Mouse (Mus musculus) kidney, postnatal 4 days (tissue): ENCODE measurements around the gene Gab2.

Experiments
- DNase-seq, 2 experiments: peaks; one replicate each; pipeline ENCODE4 v3.0.0; 2021; ENCODE audit warnings: mixed read lengths in 2 of 2

The Gab2 gene

DNA sequence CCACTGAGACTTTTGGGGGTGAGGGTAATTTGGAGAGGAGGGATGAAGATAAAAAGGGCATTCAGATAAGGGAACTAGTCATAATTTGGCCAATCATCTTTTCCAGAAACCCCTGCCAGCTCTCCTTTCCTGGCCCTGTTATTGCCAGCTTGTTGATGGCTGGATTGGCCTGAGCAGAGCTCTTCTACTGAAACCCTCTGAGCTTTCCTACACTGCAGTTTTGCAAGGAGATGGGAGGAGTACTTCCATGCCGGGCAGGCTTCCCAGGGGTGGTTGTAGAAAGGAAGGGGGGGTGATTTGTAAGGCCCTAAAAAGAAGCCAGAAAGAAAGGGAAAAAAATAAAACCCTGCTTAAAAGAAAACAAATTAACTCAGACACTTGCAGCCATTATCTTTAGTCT is 181.2 kb downstream of the Gab2 start:
- DNase-seq: peak; percentile 23 to 28

- DNase-seq: no peak
These were observed 189.0 kb downstream of the Gab2 start for GRCm38 (mm10) chr7:97270367-97270766.

- DNase-seq: no peak
These were observed 189.7 kb downstream of the Gab2 start for GRCm38 (mm10) chr7:97271068-97271467.

DNA sequence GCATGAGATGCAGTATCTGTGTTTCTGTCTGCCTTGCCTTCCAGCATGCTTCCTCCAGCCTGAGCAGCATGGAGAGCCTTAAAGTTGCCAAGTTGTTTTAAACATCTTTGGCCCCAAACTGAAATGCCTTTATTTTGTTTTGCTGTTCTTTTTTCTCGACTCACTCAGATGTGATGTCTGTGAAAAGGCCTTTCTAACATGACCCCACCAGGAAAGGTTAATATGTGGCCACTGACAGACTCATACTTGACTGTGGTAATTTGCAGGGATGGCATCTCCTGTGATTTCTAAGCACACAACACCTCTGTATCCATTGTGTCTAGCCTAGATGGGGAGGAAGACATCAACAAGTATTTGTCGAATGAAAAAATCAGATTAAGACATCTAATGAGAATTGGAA is 215.6 kb downstream of the Gab2 start:
- no peak for DNase-seq

DNA sequence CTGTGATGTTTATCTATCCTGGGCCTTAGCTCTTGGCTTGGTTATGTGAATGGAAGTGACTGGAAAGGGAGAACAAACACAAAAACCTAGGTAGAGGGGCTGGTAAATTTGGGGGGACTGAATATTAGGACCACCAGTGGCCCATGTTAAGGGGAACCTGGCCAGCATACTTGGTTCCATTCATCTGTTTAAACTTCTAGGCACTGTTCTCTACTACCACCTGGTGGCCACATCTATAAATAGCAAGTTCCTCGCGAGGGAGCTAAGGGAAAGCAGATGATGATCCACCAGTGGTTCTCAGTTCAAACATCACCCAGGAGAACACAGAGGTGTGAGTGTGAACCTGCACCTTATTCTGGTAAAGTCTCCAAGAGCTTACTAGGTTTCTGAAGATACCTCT is 216.1 kb downstream of the Gab2 start:
- DNase-seq: peak; percentile 67 to 72

- no peak for DNase-seq
These were observed 216.9 kb downstream of the Gab2 start for GRCm38 (mm10) chr7:97298279-97298678.

- no peak for DNase-seq
These were observed 217.6 kb downstream of the Gab2 start for GRCm38 (mm10) chr7:97298943-97299342.

- no peak for DNase-seq
These were observed 219.5 kb downstream of the Gab2 start for GRCm38 (mm10) chr7:97300914-97301313.

DNA sequence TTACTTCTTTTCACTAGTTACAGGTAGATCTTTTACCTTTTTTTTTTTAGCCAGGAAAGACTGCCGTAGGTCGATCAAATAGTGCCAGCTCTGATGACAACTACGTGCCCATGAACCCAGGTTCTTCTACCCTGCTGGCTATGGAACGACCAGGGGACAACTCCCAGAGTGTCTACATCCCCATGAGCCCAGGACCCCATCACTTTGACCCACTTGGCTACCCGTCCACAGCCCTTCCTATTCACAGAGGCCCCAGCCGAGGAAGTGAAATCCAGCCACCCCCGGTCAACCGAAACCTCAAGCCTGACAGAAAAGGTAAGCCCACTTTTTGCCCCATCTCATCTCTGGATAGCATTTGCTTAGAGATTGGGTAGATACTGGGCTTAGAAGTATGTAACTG is 219.9 kb downstream of the Gab2 start:
- DNase-seq: no peak

- DNase-seq: no peak
These were observed 220.9 kb downstream of the Gab2 start for GRCm38 (mm10) chr7:97302261-97302660.

DNA sequence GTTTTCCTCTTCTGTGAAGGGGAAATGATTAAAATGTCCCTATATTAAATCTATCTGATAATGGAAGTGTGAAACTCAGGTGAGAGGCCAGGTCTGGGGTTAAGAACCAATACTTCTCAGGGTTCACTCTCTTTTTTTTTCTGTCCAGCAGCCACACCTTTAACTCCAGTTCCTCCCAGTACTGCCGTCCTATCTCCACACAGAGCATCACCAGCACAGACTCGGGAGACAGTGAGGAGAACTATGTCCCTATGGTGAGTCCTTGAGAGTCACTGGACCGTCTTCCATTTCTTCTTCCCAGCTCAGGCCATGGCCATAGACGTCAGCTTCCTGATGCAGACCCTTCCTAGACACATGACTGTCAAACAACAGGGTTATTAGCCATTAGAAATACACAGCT is 221.5 kb downstream of the Gab2 start:
- DNase-seq: no peak

- DNase-seq: no peak
These were observed 222.2 kb downstream of the Gab2 start for GRCm38 (mm10) chr7:97303614-97304013.

DNA sequence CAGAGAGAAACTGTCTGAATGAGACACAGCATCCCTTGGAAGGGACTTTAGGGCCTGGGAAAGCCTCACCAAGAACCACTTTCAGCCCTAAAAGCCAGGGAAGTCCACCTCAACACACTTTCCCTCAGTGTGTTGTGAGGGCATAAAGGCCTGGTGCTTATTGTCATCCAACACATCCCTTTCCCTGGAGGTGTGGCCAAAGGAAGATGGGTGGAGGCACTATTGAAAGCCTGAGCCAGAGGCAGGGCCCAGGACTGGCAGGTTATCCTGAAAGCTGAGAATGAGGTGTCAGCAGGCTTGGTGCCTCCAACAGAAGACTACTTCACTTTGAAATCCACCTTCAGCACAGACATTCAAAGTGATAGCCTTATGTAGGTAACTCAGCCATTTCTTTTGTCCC is 223.1 kb downstream of the Gab2 start:
- no peak for DNase-seq

DNA sequence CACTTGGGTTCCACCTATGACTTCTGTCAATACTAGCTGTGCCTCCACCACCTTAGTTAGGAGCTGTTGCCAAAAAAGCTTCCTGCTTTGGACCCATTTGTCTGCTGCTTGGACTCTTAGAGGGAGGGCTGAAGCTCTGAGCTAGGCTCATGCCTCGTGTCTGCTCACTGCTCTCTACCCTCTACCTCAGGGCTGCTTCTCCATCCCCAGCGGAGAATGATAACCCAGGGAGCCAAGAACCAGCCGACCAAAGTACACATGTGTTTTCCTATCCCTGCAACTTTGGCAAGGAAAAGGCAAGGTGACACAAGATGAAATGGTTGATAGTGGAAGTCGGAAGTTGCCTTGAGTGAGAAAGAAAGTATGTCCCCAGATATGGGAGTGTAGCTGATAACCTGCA is 223.8 kb downstream of the Gab2 start:
- no peak for DNase-seq

DNA sequence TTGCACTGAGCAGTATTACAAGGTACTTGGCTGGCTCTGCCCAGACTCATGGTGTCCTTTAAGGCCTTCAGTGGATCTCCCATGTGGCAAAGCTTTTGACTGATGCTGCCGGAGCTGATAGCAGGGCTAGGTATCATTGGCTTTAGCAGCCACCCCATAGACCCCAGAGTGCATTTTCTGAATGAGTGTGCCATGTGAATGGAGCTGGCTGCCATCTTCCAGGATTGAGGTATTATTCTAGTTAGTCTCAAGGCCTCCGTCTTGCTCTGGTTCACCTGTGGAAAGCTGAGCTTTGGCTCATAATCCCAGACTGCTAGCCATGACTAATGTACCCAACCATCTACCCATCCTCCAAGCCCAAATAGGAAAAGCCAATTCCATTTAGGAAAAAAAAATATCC is 225.4 kb downstream of the Gab2 start:
- no peak for DNase-seq

DNA sequence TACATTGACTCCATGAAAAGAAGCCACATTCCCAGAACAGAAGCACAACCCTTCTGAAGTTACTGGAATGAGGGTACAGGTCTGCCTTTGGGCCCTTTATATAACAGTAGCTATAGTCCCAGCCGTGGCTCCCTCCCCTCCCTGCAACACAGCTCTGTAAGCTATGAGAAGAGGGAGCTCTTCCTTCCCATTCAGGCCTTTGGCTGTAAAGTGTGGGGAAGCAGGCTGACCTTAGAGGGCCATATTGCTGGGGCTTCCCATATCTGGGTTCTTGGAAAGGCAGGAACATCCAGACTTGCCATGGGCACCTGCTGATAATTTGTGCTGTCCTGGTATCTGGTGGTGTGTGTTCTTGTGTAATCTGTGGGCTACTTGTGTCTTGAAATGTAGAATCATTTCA is 226.2 kb downstream of the Gab2 start:
- no peak for DNase-seq

DNA sequence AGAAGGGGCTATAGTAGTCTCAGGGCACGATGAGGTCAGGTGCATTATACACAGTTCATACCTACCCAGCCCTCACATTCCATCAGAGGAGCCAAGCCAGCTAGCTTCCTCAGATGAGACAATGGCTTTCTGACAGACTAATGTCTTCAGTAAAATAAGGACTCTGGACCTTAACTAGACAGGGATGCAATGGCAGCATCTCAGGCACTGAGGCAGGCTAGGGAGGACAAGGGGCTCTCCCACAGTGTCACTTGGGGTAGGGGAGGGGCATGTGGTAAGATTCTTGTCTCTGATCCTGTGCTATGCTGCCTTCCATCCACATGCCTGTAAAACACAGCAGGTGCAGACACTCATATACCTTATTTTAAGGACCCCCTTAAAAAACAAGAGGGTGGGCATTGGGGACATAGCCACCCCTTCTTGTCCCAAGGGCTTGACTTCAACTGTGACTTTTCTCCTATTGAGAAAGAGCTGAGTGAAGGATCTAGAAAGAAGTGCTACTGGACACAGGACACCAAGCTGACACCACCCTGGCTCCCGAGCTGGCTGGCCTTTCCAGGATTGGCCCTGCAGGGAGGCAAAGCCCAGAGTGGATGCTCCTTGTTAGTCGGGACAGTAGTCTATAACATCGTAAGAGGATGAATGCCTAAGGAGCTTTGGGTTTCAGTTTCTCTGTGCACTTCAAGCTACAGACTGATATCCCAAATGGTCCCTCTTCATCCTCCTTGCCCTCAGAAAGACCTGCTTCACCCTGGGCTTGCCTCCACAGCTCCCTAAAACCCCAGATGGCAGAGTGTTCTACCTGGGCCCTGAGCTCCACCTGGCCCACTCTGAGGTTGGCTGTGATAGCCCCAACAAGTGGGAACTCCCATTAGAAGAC is 228.3 kb downstream of the Gab2 start:
- no peak for DNase-seq

GRCm38 (mm10) chr7:97310341-97310635 is 228.9 kb downstream of the Gab2 start:
- DNase-seq: no peak

GRCm38 (mm10) chr7:97311620-97312019 is 230.2 kb downstream of the Gab2 start:
- peak in 1 of 2 experiments; percentile 3 for DNase-seq

GRCm38 (mm10) chr7:97312196-97312595 is 230.8 kb downstream of the Gab2 start:
- peak in 1 of 2 experiments; percentile 1 for DNase-seq

GRCm38 (mm10) chr7:97312856-97313255 is 231.5 kb downstream of the Gab2 start:
- DNase-seq: no peak

GRCm38 (mm10) chr7:97313364-97313995 is 232.1 kb downstream of the Gab2 start:
- peak; percentile 27 to 32 for DNase-seq

DNA sequence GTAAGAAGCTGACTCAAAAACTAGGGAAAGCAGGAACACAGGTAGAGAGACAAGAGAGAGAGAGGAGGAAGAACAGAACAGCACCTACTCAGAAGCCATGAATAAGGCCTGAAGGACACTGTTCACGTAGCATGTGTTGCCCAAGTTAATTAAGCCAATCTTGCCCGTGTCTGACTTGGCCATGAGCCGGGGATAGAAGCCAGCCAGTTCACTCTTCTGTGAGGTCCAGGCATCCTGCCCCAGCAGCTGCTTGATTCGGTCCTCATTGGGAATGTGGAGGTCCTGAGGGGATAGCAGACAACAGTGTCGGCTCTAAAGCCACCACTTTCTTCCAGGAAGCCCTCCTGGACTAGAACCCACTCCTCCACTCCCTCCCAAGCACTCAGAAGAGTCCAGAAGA is 233.3 kb downstream of the Gab2 start:
- no peak for DNase-seq

- DNase-seq: no peak
These were observed 234.3 kb downstream of the Gab2 start for GRCm38 (mm10) chr7:97315656-97316055.

- DNase-seq: no peak
These were observed 236.3 kb downstream of the Gab2 start for GRCm38 (mm10) chr7:97317706-97318105.
